Mouse (Mus musculus): ENCODE data around the gene Acyp2.

GRCm38 (mm10) chr11:30488183-30488582, 161.2 kb downstream of the Acyp2 start:
- TF ChIP-seq CTCF (conservative IDR thresholded peaks at IDR 0.05; ENCODE audit: low read length): no peak
- no peak for TF ChIP-seq POU5F1 (IDR thresholded peaks at IDR 0.05; ENCODE audit: borderline replicate concordance, low read length)

Data from E14TG2a.4 (cell line).